Mouse (Mus musculus) midbrain, embryonic 14.5 days (tissue): ENCODE results near the gene Lst1. TPM values are rescaled to one million over a fixed set of nuclear protein-coding genes. Genes with fewer than 3 reads are reported as not detected.

Experiments
- ATAC-seq: fragments of 200-750 bp; cut with Nextera tagmentation; 2 replicates; pipeline ENCODE4 v1.8.0; 2017; ENCODE audit warnings: moderate number of reproducible peaks, moderate library complexity; ENCODE audit not compliant: low FRiP score, low TSS enrichment
- DNase-seq: peaks from one replicate; pipeline ENCODE4 v3.0.0-alpha.2; 2015
- H3K27ac ChIP-seq: fragments of 300-500 bp; sonication (generic); replicated peaks from 2 replicates; pipeline ENCODE4 v1.5.1; 2014; ENCODE audit warnings: mild to moderate bottlenecking, low read depth, low read length, moderate library complexity
- H3K27me3 ChIP-seq: fragments of 300-500 bp; sonication (generic); 2 replicates; pipeline ENCODE4 v1.6.1; 2014; ENCODE audit warnings: low read length, control low read depth, mixed read lengths; ENCODE audit not compliant: control insufficient read depth, insufficient read depth
- H3K36me3 ChIP-seq: fragments of 300-500 bp; sonication (generic); 2 replicates; pipeline ENCODE4 v1.6.1; 2014; ENCODE audit warnings: low read length, control low read depth; ENCODE audit not compliant: control insufficient read depth, insufficient read depth
- H3K4me1 ChIP-seq: fragments of 300-500 bp; sonication (generic); 2 replicates; pipeline ENCODE4 v1.6.1; 2014; ENCODE audit warnings: mild to moderate bottlenecking, antibody characterized with exemption, low read length, control low read depth; ENCODE audit not compliant: control insufficient read depth, insufficient read depth
- H3K4me2 ChIP-seq: fragments of 300-500 bp; sonication (generic); 2 replicates; pipeline ENCODE4 v1.6.1; 2014; ENCODE audit warnings: mild to moderate bottlenecking, low read length, moderate library complexity
- H3K4me3 ChIP-seq: fragments of 300-500 bp; sonication (generic); replicated peaks from 2 replicates; pipeline ENCODE4 v1.5.1; 2014; ENCODE audit warnings: low read depth, low read length
- H3K9ac ChIP-seq: fragments of 300-500 bp; sonication (generic); replicated peaks from 2 replicates; pipeline ENCODE4 v1.6.1; 2014; ENCODE audit warnings: mild to moderate bottlenecking, low read length, moderate library complexity
- H3K9me3 ChIP-seq: fragments of 300-500 bp; sonication (generic); 2 replicates; pipeline ENCODE4 v1.6.1; 2016; ENCODE audit warnings: low read length, control low read depth, mixed read lengths; ENCODE audit not compliant: control insufficient read depth
- WGBS: fragments of 180-500 bp; shearing (Covaris S2); extraction: QIAGEN DNeasy Blood & Tissue Kit; methylation state at CpG from one replicate; pipeline ENCODE4 v1.1.7; 2014; 5-methylcytosine and 5-hydroxymethylcytosine counted together
- microRNA-seq: library from miRNA; unstranded; fragments of <30 nt; microRNA quantifications from one replicate; pipeline ENCODE4, GENCODE M21; 2016
- polyA plus RNA-seq: library from polyadenylated mRNA; unstranded; fragments of >200 nt; fragmentation: Nextera tagmentation; extraction: Ambion mirVana; gene quantifications from 2 replicates; pipeline ENCODE4 v1.2.1, GENCODE M21; 2014

Lst1 gene
- polyA plus RNA-seq, 1 experiment from 2014 or later: 9.0 TPM

- H3K27me3 ChIP-seq: no peaks in the 10 kb centered on the region
- peak overlapping the region; percentile 92 for H3K4me2 ChIP-seq
- H3K27ac ChIP-seq: peak overlapping the region; percentile 96
- H3K4me1 ChIP-seq: peaks cover 13% of the 10 kb centered on the region
- ATAC-seq (peak; percentile 75), DNase-seq (no peak)
- H3K9ac ChIP-seq: peak overlapping the region; percentile 75
- WGBS: under 1% methylated on average over 42 of the region's 43 CpGs
- peaks cover 26% of the 10 kb centered on the region for H3K36me3 ChIP-seq
- peak overlapping the region; percentile 75 for H3K4me3 ChIP-seq
- no peaks in the 10 kb centered on the region for H3K9me3 ChIP-seq
These were observed 52.5 kb downstream of the Lst1 start for GRCm38 (mm10) chr17:35135591-35136320.

Small RNA genes lying within 50 kb of the gene (microRNA-seq; reads per million reads assigned to microRNA genes)
- gene Mir6973a (not detected), gene Mir6974 (not detected)

Other genes with a start within 250 kb of the Lst1 start
- 0.17 and 0.53 TPM in 2 replicates for gene Hspa1b, start 229.2 kb downstream of the Lst1 start, polyA plus RNA-seq
- 1.1 and 2.3 TPM in 2 replicates for gene Gm20481, start 218.5 kb downstream of the Lst1 start, polyA plus RNA-seq
- gene Hspa1a, start 216.3 kb downstream of the Lst1 start, polyA plus RNA-seq: 5.6 and 8.1 TPM in 2 replicates
- gene Hspa1l, start 215.7 kb downstream of the Lst1 start, polyA plus RNA-seq: 1.6 and 2.3 TPM in 2 replicates
- 103 and 110 TPM in 2 replicates for gene Lsm2, start 206.6 kb downstream of the Lst1 start, polyA plus RNA-seq
- 43.4 and 51.1 TPM in 2 replicates for gene Vars, start 187.5 kb downstream of the Lst1 start, polyA plus RNA-seq
- 0.12 and 0.16 TPM in 2 replicates for gene Vwa7, start 171.9 kb downstream of the Lst1 start, polyA plus RNA-seq
- gene Sapcd1, start 160.4 kb downstream of the Lst1 start, polyA plus RNA-seq: 2.0 and 2.2 TPM in 2 replicates
- 2.1 and 2.8 TPM in 2 replicates for gene Msh5, start 141.7 kb downstream of the Lst1 start, polyA plus RNA-seq
- 17.7 and 22.8 TPM in 2 replicates for gene Clic1, start 138.5 kb downstream of the Lst1 start, polyA plus RNA-seq
- 375 and 392 TPM in 2 replicates for gene Ddah2, start 129.4 kb downstream of the Lst1 start, polyA plus RNA-seq
- not detected in 2 replicates for gene Ly6g6c, start 123.1 kb downstream of the Lst1 start, polyA plus RNA-seq
- gene Mpig6b, start 122.3 kb downstream of the Lst1 start, polyA plus RNA-seq: 0.11 and 0.21 TPM in 2 replicates
- 0.62 TPM in 1 of 2 replicates, not detected in the other for gene Ly6g6e, start 111.5 kb downstream of the Lst1 start, polyA plus RNA-seq
- gene Ly6g6d, start 110.4 kb downstream of the Lst1 start, polyA plus RNA-seq: 0.78 and 1.5 TPM in 2 replicates
- gene Ly6g6f, start 102.8 kb downstream of the Lst1 start, polyA plus RNA-seq: not detected in 2 replicates
- 79.4 and 86.0 TPM in 2 replicates for gene Abhd16a, start 99.2 kb downstream of the Lst1 start, polyA plus RNA-seq
- gene Ly6g5c, start 80.2 kb downstream of the Lst1 start, polyA plus RNA-seq: not detected in 2 replicates
- 1.3 TPM in 2 replicates for gene Ly6g5b, start 73.0 kb downstream of the Lst1 start, polyA plus RNA-seq
- 24.2 and 25.4 TPM in 2 replicates for gene Gpank1, start 67.0 kb downstream of the Lst1 start, polyA plus RNA-seq
- gene Csnk2b, start 66.4 kb downstream of the Lst1 start, polyA plus RNA-seq: 328 and 334 TPM in 2 replicates
- gene D17H6S53E, start 62.1 kb downstream of the Lst1 start, polyA plus RNA-seq: 6.0 and 6.8 TPM in 2 replicates
- 0.57 TPM in 1 of 2 replicates, not detected in the other for gene Apom, start 56.4 kb downstream of the Lst1 start, polyA plus RNA-seq
- gene Bag6, start 53.3 kb downstream of the Lst1 start, polyA plus RNA-seq: 122 and 136 TPM in 2 replicates
- gene Prrc2a, start 23.5 kb downstream of the Lst1 start, polyA plus RNA-seq: 191 and 194 TPM in 2 replicates
- 3.3 and 8.8 TPM in 2 replicates for gene Aif1, start 12.4 kb downstream of the Lst1 start, polyA plus RNA-seq
- 0.74 and 0.84 TPM in 2 replicates for gene Ltb, start 6.0 kb upstream of the Lst1 start, polyA plus RNA-seq
- not detected in 2 replicates for gene Tnf, start 13.6 kb upstream of the Lst1 start, polyA plus RNA-seq
- 0.20 and 0.73 TPM in 2 replicates for gene Lta, start 16.9 kb upstream of the Lst1 start, polyA plus RNA-seq
- gene Gm16181, start 32.4 kb upstream of the Lst1 start, polyA plus RNA-seq: not detected in 2 replicates
- gene Atp6v1g2, start 45.2 kb upstream of the Lst1 start, polyA plus RNA-seq: 78.1 and 99.0 TPM in 2 replicates
- 3.8 and 7.3 TPM in 2 replicates for gene Nfkbil1, start 47.4 kb upstream of the Lst1 start, polyA plus RNA-seq
- 386 and 390 TPM in 2 replicates for gene Ddx39b, start 53.3 kb upstream of the Lst1 start, polyA plus RNA-seq
- gene H2-D1, start 74.3 kb upstream of the Lst1 start, polyA plus RNA-seq: 68.5 and 74.3 TPM in 2 replicates
- gene H2-Q1, start 132.0 kb upstream of the Lst1 start, polyA plus RNA-seq: 0.16 TPM in 1 of 2 replicates, not detected in the other
- gene H2-Q2, start 153.8 kb upstream of the Lst1 start, polyA plus RNA-seq: 1.5 and 1.8 TPM in 2 replicates
- gene H2-Q4, start 191.2 kb upstream of the Lst1 start, polyA plus RNA-seq: 0.18 and 0.80 TPM in 2 replicates
- gene H2-Q6, start 236.4 kb upstream of the Lst1 start, polyA plus RNA-seq: 0.61 and 0.63 TPM in 2 replicates